Mouse (Mus musculus): ENCODE measurements around the gene Phf10. TPM values are rescaled to one million over a fixed set of nuclear protein-coding genes. Genes with fewer than 3 reads are reported as not detected.

The Phf10 gene
- total RNA-seq (2015) (204 and 222 TPM in 2 replicates), total RNA-seq (2017) (73.0 and 85.0 TPM in 2 replicates)

GRCm38 (mm10) chr17:14960951-14961556 is at the start of gene Phf10:
Phf10 (minus strand) TSS chr17:14961273.
- peak; percentile 5 for ATAC-seq (replicated peaks; ENCODE audit: poor library complexity)

GRCm38 (mm10) chr17:15009706-15010413 is 48.8 kb upstream of the Phf10 start, which contains the start of gene Gm3435:
Gm3435 (plus strand) TSS chr17:15010176.
- peak; percentile 93 for ATAC-seq (replicated peaks; ENCODE audit: poor library complexity)

GRCm38 (mm10) chr17:15009088-15009487 is 48.0 kb upstream of the Phf10 start:
- peak; percentile 73 for ATAC-seq (replicated peaks; ENCODE audit: poor library complexity)

- peak; percentile 79 for ATAC-seq (replicated peaks; ENCODE audit: poor library complexity)
Measured at GRCm38 (mm10) chr17:15000047-15000446, 39.0 kb upstream of the Phf10 start.

- ATAC-seq (replicated peaks; ENCODE audit: poor library complexity), result peak; percentile 21; the same call in 1 of the 2 replicates
Measured at GRCm38 (mm10) chr17:14994140-14994539, 33.1 kb upstream of the Phf10 start.

- ATAC-seq (replicated peaks; ENCODE audit: poor library complexity), result peak; percentile 60
Measured at GRCm38 (mm10) chr17:14993139-14993832, 32.2 kb upstream of the Phf10 start.

GRCm38 (mm10) chr17:14992522-14993138 is 31.6 kb upstream of the Phf10 start:
- peak; percentile 5; the same call in 1 of the 2 replicates for ATAC-seq (replicated peaks; ENCODE audit: poor library complexity)

GRCm38 (mm10) chr17:14990116-14990702 is 29.1 kb upstream of the Phf10 start:
- ATAC-seq (replicated peaks; ENCODE audit: poor library complexity), result peak; percentile 40

- peak; percentile 91 for ATAC-seq (replicated peaks; ENCODE audit: poor library complexity)
Measured at GRCm38 (mm10) chr17:14978362-14979038, 17.4 kb upstream of the Phf10 start, which contains the start of the genes 9030025P20Rik and Gm3417. 9030025P20Rik (plus strand) TSS chr17:14978468. Gm3417 (minus strand) TSS chr17:14978790.

GRCm38 (mm10) chr17:14977718-14978361 is 16.8 kb upstream of the Phf10 start:
- peak; percentile 75 for ATAC-seq (replicated peaks; ENCODE audit: poor library complexity)

- ATAC-seq (replicated peaks; ENCODE audit: poor library complexity), result peak; percentile 80
Measured at GRCm38 (mm10) chr17:14968373-14968913, 7.4 kb upstream of the Phf10 start.

GRCm38 (mm10) chr17:14961557-14962154 is 583 bp upstream of the Phf10 start:
- peak; percentile 59 for ATAC-seq (replicated peaks; ENCODE audit: poor library complexity)

GRCm38 (mm10) chr17:14960520-14960919 is 553 bp downstream of the Phf10 start:
- 0 out of 2 replicates have a peak, but pooled peaks have one; percentile 5 for ATAC-seq (replicated peaks; ENCODE audit: poor library complexity)

GRCm38 (mm10) chr17:14959979-14960378 is 1.1 kb downstream of the Phf10 start:
- peak; percentile 27 for ATAC-seq (replicated peaks; ENCODE audit: poor library complexity)

GRCm38 (mm10) chr17:14958686-14959327 is 2.3 kb downstream of the Phf10 start:
- no peak for ATAC-seq (replicated peaks; ENCODE audit: poor library complexity)

- ATAC-seq (replicated peaks; ENCODE audit: poor library complexity), result peak; percentile 92
Measured at GRCm38 (mm10) chr17:14953452-14953851, 7.6 kb downstream of the Phf10 start.

GRCm38 (mm10) chr17:14949161-14949827 is 11.8 kb downstream of the Phf10 start:
- no peak for ATAC-seq (replicated peaks; ENCODE audit: poor library complexity)

GRCm38 (mm10) chr17:14944551-14944950 is 16.5 kb downstream of the Phf10 start:
- ATAC-seq (replicated peaks; ENCODE audit: poor library complexity), result no peak

Measured in megakaryocyte progenitor cell, adult 5-6 weeks (primary cell).